Mouse (Mus musculus) heart, postnatal 0 days (tissue): ENCODE data around the gene Mtmr1.
"Not testable (repeated sequence)": the region's sequence is repeated elsewhere in the genome, so short reads cannot be mapped to it uniquely, and the experiment has no call there.

Source experiments
- CTCF ChIP-seq: IDR thresholded peaks from 2 replicates; pipeline ENCODE4 v1.5.1; 2016; ENCODE audit warnings: antibody characterized with exemption, control low read depth, low read depth
- EP300 ChIP-seq: IDR thresholded peaks from 2 replicates; pipeline ENCODE4 v1.6.1; 2016; ENCODE audit warnings: antibody characterized with exemption, low read depth

- not testable (repeated sequence) for TF ChIP-seq CTCF, EP300
Measured at GRCm38 (mm10) chrX:71361793-71362192, 2.8 kb upstream of the Mtmr1 start.
